Mouse (Mus musculus): ENCODE data around the gene Ubtf.

The Ubtf gene

DNA sequence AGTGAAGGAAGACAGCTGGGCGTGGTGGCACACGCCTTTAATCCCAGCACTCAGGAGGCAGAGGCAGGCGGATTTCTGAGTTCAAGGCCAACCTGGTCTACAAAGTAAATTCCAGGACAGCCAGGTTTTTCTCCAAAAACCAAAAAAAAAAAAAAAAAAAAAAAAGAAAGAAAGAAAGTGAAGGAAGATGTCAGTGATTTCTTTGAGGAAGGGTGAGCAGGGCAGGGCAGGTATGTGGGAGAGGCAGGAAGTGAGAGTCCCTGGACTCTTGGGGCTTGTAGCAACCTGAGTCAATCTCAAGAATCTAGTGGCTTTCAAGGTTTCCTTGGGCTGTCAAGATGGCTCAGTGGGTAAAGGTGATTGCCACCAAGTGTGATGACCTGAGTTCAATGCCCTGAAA is 24.9 kb upstream of the Ubtf start:
- no peak for DNase-seq

DNA sequence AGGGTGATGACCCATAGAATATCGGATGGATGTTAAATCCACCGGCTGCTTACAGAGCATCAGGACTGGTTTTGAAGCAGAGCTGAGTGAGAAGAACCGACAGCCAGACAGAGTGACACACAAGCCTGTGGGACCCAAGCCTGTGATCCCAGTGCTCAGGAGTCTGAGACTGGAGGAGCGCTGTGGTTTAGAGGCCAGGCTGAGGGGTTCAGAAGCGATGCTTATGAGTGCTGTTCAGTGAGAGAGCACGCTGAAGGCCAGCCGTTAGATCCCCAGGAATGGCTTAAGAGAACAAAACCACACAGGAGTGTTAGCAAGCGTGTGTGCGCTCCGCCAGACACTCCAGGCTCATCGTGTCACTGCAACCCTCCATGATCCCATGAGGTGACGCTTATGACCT is 23.2 kb upstream of the Ubtf start:
- no peak for DNase-seq

DNA sequence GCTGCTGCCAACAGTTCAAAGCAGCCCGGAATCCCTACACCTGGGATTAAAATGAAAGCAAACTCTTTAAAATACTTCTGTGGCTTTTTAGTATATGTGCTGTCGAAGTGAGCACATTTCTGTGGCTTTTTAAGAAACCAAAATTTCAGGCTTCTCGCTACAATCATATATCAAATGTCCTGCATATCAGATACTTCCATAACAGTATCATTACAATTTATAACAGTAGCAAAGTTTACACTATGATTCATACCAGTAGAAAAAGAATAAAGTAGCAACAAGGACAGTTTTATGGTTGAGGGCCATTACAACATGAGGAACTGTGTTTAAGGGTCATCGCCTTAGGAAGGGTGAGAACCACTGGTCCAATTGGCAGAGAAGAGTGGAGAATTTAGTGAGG is 21.6 kb upstream of the Ubtf start:
- no peak for DNase-seq

DNA sequence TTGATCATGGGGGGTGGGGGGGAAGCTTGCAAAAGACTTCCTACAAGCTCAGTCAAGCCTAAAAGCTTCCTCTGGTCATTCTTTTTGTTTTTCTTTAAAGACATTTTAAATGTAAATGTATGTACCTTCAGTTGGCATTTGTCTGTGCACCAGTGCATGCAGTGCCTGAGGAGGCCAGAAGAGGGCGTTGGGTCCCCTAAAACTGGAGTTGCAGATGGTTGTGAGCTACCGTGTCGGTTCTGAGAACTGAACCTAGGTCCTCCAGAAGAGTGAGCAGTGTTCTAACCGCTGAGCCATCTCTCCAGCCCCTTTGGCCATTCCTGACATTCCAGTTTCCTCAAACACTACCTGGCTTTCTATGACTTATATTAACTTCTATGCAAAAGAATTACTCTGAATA is 20.1 kb upstream of the Ubtf start:
- no peak for DNase-seq

DNA sequence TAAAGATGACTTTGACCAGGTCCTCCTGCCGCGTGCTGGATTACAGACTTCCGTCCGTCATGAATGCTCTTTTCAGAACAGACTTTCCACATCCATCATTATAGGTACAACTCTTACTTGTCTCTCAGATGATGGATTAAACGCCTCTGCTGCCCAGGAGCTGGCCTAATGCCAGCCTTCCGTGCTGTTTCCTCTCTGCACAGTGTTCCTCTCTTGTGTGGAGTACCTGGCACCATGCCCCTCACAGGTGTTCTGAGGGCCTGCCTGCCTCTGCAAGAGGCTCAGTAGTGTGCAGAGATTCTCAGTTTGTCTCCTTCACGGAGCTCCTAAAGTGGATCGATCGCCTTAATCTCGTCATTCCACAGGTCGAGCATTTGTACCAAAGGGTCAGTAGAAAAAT is 19.7 kb upstream of the Ubtf start:
- DNase-seq, result peak; percentile 78

DNA sequence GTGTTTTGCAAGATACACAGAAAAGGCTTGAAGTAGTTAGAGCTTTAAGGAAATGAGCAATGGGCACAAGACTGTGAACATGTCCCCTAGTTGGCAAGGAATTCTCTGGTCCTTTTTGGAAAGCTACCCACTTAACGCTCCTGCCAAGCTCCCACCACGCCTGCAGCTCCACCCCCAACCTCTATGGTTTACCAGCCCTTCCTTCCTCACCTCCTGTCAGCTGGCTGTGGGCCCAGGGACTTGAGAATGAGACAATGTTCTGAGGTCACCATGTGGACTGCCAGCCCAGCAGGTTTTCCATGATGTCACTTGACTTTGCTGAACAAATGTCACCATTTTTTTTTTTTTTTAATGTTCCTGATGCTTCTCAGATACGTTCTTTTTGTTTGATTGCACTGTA is 19.0 kb upstream of the Ubtf start:
- peak; percentile 96 for DNase-seq

DNA sequence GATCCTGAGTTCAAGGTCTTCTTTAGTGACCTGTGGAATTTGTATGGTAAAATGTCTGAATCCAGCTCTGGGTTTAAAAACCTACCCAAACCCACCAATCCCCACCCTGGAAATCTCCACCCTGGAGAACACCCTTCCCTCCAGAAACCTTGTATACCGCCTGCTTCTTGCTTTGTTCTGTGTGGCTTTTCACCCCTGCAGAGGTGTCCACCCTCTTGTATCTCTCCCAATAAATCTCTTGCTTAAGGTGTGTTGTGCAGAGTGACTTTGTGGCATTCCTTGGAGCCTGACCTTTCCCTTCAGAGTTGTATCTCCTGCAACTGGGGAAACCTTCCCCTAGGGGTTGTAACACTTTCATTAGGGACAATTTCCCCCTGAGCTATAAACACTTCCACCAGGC is 18.4 kb upstream of the Ubtf start:
- no peak for DNase-seq

DNA sequence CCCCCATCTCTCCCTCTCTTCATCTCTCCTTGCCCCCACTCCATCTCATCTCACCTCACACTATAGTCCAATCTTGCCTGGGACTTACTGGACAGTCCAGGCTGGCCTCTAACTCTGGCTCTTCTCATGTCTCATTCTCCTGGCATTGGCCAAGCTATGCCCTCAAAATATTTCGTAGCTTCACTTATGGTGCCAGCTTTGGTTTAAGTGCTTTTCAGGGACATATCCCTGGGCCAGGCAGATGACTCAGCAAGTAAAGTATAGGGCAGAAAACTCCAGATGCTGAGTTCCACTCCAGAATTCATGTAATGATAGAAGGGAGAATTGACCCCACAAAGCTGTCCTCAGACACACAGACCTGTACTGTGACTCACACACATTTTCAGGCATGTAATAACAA is 16.6 kb upstream of the Ubtf start:
- DNase-seq, result no peak

DNA sequence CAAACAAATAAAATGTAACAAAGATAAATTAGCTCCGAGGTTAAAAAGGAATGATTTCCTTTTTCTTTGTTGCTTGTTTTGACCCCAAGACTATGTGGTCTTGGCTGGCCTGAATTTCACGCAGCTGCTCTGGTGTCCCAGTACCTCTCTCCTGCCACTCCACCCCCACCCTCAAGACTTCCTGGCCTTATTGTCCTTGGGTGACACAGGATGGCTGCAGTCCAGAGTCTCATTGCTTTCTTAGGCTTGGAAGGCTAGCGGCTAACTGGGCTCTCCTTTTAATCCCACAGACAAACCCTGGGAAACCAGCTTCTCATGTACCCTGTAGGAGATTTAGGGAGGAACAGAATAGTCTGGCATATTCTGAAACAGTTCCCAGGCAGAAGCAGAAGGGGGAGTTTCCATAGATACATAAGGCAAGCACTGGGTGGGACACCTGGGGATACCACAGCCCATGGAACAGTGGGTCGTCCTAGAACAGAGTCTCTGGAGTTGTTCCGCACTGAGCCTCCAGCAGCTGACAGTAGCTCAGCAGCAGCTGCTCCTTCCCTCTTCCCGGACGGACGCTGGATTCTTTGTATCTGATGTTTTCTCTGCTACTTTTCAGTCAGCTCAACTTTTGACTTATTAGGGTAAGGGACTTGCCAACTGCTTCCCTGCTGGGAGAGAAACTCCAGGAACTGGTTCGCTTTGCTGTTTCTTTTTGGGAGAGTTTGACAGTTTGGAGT is 15.6 kb upstream of the Ubtf start:
- no peak for DNase-seq

DNA sequence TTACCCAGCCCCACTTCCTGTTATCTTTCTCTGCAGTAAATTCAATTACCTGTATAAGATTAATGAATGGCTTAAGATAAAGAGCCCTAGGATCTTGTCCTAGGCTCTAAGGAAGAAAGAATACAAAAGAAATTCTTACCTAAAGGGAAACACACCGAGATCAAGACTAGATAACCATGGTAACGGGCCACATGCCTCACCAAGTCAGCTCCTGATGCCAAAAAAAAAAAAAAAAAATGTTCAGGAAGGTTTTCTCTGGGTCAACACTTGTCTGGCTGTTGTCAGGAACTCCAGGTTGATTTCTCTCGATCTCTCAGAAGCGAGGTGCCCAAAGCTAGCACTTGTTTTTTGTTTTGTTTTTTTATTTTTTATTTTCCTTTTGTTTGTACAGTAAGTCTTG is 14.5 kb upstream of the Ubtf start:
- no peak for DNase-seq

DNA sequence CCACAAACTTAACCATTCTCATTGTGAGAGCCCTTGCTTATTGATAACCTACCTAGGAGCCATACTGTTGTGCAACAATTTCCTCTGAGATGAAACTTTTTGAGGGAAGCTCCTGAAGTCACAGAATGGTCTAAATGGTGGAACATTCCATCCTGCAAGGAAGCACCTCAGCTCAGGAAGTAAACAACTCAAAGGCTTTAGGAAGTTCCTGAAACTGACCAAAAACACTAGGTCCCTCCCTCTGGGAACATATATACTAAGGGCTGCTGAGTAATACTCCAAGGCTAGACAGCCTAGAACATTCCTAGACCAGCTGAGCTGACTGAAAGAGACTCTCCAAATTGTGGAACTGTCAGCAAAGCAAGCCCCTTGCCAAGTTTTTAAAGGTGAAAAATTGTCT is 13.5 kb upstream of the Ubtf start:
- DNase-seq, result no peak

DNA sequence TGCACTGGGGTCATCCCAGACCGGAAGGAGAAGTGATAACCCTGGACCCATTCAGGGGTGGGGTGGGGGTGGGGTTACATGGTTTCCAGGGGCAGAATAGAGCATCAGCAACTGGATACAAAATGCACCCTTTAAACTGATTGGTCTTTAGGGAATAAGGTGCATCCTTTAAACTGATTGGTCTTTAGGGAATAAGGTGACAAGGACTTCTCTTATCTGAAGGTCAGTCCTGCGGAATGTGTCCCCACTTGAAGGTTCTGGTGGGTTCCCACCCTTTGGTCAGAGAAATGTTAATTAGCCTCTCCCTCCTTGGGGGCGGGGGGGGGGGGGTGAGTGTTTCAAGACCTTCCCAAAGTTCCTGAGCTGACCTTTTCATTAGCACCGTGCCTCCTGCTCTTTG is 12.3 kb upstream of the Ubtf start:
- no peak for DNase-seq

DNA sequence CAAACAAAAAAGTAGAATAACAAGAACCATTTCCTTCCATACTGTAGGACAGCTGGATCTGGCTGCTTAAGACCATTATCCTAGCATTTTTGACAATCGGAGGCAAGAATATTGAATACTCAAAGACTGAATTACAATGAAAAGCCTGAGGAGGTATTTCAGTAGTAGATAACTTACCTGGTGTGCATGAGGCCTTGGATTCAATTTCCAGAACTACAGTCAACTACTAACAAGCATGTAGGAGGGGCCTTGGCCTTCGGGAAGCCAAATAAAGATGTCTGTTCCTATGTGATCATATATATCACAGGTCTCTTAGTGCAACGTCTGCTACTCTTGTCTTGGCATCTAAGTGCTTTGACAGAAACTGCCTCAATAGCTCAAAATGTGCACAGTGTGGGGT is 10.5 kb upstream of the Ubtf start:
- DNase-seq, result no peak

DNA sequence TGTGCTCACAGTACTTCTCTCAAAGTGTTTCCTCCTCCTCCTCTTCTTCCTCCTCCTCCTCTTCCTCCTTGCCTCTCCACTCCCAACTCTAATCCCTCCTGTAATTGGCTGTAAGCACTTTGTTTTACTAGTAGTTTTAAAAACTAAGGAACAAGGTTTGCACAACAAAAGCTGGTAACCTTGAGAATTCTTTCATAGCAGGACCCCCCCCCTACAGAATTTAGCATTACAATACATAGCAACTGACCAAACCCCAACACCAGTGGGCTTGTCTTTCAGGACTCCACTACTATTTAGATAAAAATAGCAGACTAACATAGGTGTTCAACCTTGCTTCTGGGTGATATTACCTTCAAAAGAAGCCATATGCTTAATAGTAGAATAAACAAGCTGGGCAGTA is 10.0 kb upstream of the Ubtf start:
- DNase-seq, result no peak

DNA sequence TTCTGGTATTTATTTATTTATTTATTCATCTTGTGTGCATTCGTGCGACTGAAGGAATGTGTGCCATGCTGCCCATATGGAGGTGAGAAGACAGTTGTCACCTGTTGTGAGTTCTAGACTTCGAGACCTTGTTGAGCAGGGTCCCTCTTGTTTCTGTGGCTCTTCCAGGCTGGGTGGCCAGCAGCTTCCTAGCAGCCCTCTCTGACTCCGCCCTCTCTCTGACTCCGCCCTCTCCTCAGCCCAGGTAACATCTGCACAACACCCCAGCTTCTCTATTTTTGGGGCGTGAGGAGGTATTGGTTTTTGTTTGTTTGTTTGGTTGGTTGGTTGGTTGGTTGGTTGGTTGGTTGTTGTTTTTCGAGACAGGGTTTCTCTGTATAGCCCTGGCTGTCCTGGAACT is 8.3 kb upstream of the Ubtf start:
- no peak for DNase-seq

DNA sequence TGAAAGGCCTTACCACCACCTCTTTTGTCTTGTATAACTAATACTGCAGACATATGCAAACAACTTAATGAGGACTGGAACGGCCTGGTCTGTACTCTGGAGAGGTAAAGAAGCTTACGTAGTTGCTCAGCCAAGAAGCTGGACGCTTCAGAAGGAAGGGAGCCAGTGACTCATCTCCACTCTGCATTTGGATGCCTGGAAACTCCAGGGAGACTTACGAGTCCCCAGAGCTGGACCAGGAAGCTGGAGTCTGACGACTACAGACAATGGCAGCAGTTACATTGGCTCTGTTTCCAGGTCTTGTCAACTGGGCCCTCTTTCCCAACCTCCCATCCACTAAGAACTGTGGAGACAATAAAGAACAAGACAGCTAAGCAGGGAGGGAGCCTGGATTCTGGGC is 7.7 kb upstream of the Ubtf start:
- no peak for DNase-seq

DNA sequence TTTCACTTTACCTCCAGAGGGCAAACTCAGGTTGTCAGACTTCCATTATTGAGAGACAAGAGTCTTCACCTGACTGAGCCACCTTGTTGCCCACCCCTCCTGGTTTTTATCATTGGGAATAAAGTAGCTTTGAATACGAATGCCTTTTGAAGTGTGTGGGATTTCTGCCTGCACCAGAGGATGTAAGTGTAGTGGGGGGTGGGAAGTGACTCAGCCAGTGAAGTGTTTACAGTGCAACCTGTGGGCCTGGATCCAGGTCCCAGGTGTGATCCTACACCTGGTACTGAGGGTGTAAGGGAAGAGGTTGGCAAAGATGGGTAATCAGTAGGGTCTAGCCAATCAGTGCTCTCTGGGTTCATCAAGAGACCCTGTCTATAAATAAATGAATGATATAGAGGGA is 4.0 kb upstream of the Ubtf start:
- no peak for DNase-seq

DNA sequence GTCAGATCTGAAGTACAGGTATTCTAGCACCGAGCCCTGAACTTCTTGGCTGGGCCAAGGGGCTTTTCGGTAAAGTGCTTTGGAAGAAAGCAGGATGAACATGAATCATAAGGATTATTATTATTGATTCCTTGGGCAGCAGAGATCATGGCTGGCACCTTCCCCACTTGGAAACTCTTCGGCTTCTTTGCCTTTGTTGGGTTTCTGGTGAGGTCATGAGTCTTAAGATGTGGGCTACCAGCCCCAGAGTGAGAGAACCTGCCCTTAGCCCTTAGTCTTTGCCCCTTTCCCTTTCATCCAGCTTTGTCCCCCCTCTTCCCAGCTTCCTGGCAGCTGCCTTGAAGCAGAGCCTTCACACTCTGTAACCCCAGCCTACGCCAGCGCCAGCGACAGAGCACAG is 2.4 kb upstream of the Ubtf start:
- no peak for DNase-seq

DNA sequence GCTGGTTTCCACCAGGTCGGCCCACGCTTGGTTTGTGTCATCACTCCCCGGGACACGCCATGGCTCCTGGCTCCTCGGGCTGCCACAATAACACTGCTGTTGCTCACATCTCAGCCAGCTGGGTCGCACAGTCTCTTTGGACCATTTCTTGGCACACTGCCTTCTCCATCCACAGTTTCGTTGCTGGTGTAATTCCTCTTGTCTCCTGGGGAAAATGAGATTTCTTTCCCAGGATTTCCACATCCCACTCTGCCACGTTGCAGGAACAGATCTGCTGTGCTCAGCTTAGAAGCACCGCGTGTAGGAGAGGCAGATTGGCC is 1.1 kb upstream of the Ubtf start:
- peak; percentile 72 for DNase-seq

DNA sequence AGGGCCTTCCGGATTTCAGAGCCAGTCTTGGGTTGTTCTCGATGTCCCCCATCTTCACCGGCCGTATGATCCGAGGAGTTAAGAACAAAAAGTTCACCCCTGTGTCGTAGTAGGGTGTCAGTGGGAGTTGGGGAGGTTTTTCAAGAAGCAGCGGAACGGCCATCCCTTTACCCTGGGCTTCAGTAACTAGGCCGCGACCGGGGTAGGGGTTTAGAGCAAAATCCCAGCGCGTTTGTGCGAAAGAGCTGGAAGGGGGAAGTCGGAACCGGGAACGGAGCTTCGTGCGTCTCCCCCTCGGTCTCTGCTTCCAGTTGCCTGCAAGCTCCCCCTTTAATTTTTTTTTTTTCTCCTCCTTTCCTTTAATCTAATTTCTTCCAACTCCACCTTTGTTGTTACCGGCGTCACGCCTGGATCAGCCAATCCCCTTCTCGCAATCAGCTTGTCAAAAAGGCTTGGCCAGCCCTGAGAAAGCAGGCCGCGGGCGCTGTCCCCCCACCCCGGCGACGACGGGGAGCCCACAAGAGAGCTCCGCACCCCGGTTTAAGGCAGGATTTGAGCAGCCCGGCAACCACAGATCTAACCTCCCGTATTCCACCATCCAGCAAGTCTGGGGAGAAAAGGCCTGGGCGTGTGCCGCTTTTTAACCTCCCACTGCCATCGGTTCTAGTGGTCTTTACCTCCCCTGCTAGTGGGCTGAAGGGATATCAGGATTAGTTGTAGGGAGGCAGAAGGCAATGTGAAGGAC is 571 bp upstream of the Ubtf start:
- peak; percentile 90 for DNase-seq

DNA sequence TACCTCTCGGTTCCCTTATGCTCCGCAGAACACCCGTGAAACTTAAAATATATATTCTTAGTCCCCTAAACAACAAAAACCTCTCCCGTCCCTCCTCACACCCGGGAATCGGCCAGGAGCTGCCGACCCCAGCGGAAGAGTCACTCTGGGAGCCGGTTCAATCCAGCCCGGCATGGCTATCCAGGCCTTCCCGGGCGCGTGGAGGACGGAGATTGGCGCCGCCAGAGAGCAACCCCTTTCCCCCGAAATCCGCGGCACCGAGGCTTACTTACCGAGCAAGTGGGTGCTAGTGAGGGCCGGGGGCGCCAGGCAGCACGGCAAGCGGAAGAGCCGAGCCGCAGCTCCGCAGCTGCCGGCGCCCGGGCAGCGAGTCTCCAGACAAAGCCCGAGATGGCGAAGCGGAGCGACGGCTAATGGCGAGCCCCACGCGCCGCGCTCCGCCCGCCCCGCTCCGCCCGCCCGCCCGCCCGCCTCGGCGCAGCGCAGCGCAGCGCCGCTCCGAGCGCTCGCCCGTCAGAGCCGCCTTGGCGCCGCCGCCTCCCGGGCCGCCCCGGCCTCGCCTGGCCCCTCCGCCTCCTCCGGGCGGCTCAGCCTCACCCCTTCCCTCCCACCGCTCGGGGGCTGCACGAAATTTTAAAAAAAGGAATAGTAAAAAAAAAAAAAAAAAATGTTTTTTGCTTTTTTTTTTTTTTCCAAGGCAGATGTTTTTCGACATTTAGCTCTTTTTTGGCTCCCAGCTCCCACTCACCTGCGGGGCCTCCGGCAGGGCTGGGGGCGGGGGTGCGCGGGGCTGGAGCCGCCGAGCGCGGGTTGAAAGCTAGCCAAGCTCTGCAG is 749 bp downstream of the Ubtf start:
- DNase-seq, result peak; percentile 65

DNA sequence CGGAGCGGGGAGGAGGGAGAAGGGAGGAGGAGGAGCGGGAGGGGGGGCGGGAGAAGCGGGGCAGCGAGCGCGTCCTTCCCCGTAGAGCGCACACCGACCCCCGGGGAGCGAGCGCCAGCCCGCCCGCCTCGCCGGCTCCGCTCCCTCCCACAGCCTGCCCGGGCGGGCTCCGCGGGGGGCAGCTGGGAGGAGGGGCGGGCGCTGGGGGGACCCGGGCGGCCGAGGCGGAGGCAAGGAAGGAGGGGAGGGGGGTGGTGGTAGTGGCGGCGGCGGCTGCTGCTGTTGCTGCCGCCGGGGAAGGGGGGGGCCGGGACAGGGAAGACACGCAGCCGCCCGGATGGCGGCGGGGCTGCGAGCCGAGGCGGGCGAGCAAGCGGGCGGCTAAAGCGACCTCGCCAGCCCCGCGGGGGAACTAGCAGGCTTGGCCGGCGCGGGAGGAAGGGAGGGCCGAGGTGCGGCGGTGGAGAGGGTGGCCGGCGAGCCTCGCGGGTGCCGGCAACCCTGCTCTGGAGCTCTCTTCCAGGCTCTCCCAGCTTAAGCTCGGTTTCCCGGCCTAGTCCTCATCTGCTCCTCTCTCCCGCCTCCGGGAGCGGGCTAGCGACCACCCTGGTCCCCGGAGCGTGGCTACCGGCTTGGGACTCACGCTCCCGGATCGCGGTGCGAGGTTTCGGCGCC is 1.5 kb downstream of the Ubtf start:
- DNase-seq, result peak; percentile 71

DNA sequence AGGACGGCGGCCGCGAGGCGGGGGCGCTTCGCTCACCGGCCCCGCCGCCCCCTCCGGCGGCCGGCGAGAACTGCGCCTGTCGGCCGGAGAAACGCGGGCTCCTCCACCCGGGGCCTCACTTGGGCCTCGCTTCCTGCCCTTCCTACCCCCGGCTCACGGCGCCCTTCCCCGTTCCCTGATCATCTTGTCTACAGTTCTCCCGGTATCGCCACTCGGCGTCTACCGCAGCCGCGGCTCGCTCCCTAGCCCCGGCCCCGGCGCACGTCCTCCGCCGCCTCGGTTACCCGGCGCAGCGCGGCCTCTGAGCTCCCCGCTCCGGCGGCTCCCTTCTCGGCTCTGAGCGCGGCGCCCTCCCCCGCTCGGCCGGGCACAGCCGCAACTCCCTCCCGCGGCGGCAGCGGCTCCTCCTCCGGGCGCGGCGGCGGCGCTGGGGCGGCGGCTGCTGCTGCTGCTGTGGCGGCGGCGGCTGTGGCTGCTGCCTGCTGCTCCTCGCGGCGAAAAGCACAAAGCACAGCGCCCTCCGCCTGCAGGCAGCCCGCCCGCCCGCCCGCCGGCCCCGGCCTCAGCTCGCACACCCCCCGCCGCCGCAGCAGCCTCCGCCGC is 2.1 kb downstream of the Ubtf start:
- DNase-seq, result peak; percentile 65
